Comparison of ENCODE assay signal across 8 mouse cellular contexts in genomic region chr12:70937571-70938384, GRCm38 (mm10). TPM values are rescaled to one million over a fixed set of nuclear protein-coding genes. Genes with fewer than 3 reads are reported as not detected.
DNase-seq lines count a peak whose midpoint lies in the region; ATAC-seq and TF ChIP-seq lines count a peak whose summit lies in the region.

TSS of gene Actr10 (plus strand) at chr12:70937857.

- DNase-seq in WW6 (ENCODE audit: low read depth, low spot score) = peak; percentile 62
- peak; percentile 91 to 94 for DNase-seq in cerebellum, postnatal 4 days (ENCODE audit: low spot score in 2 of 2)
- peak; percentile 96 for DNase-seq in gastrocnemius, adult 2 months
- DNase-seq in hindbrain, postnatal 0 days (ENCODE audit: low spot score) = peak; percentile 96
- DNase-seq in left cerebral cortex, adult 2 months (ENCODE audit: extremely low spot score in 1 of 2, low spot score in 2 of 2) = peak; percentile 92 to 93
- DNase-seq in right cerebral cortex, adult 2 months (ENCODE audit: low spot score in 2 of 2) = peak; percentile 90 to 91
- DNase-seq in urinary bladder, postnatal 14 days (ENCODE audit: low spot score) = peak; percentile 91

- H3K27me3 ChIP-seq in hindbrain, postnatal 0 days (ENCODE audit: insufficient read depth, low read length) = no peaks in the 10 kb centered on the region

- H3K4me1 ChIP-seq in hindbrain, postnatal 0 days (ENCODE audit: insufficient read depth, low read length) = no peaks in the 10 kb centered on the region

- H3K4me3 ChIP-seq in gastrocnemius, adult 2 months = peak within 1 kb of the TSS; percentile 85
- H3K4me3 ChIP-seq in hindbrain, postnatal 0 days (ENCODE audit: low read length) = peak within 1 kb of the TSS; percentile 82
- peak within 1 kb of the TSS; percentile 71 for H3K4me3 ChIP-seq in left cerebral cortex, adult 2 months

- under 1% methylated on average over 59 of the region's 59 CpGs for WGBS in hindbrain, postnatal 0 days

- intact Hi-C loops in gastrocnemius, adult 2 months (cut with DNase I) = loop anchor here (1.0 to 2.0 kb wide), 2 partner anchors 29 to 199 kb away; partner anchors contain the start of genes 2700049A03Rik and Timm9
- intact Hi-C loops in left cerebral cortex, adult 2 months (cut with DNase I) = no loop called here

- no peak for TF ChIP-seq CTCF in gastrocnemius, adult 2 months (IDR thresholded peaks at IDR 0.05)
- no peak for TF ChIP-seq CTCF in hindbrain, postnatal 0 days (IDR thresholded peaks at IDR 0.05; ENCODE audit: low read depth)
- TF ChIP-seq CTCF in left cerebral cortex, adult 2 months (IDR thresholded peaks at IDR 0.05) = no peak

- peak within 1 kb of the TSS; percentile 59 for H3K4me2 ChIP-seq in hindbrain, postnatal 0 days (ENCODE audit: low read depth, low read length)

- peak within 1 kb of the TSS; percentile 96 for H3K27ac ChIP-seq in gastrocnemius, adult 2 months
- peak within 1 kb of the TSS; percentile 87 for H3K27ac ChIP-seq in hindbrain, postnatal 0 days
- H3K27ac ChIP-seq in left cerebral cortex, adult 2 months = peak within 1 kb of the TSS; percentile 93

- peak; percentile 98 for ATAC-seq in hindbrain, postnatal 0 days
- ATAC-seq in megakaryocyte, adult 5-6 weeks (ENCODE audit: poor library complexity, severe bottlenecking) = peak; percentile 100

- H3K9me3 ChIP-seq in hindbrain, postnatal 0 days (ENCODE audit: low read length) = no peaks in the 10 kb centered on the region

- peaks cover 6% of the 10 kb centered on the region for H3K36me3 ChIP-seq in hindbrain, postnatal 0 days (ENCODE audit: insufficient read depth, low read length)

- peak within 1 kb of the TSS; percentile 85 for H3K9ac ChIP-seq in hindbrain, postnatal 0 days (replicated peaks; ENCODE audit: low read length)

RNA-seq across cellular contexts. Expression of gene Actr10, which starts in this region (rescaled TPM):
- total RNA-seq in gastrocnemius, adult 2 months (2021) = 10 to 100 TPM; 84.5 to 94.2 TPM
- total RNA-seq in hindbrain, postnatal 0 days (2014; rRNA removed) = 111 and 123 TPM in 2 replicates
- 173 and 176 TPM in 2 replicates for polyA plus RNA-seq in hindbrain, postnatal 0 days (2015; fragmentation: Nextera tagmentation; extraction: Ambion mirVana)
- total RNA-seq in left cerebral cortex, adult 2 months (2021) = 100 to 1,000 TPM; 138 to 163 TPM
- 109 and 153 TPM in 2 replicates for total RNA-seq in megakaryocyte, adult 5-6 weeks (2015)
- 54.0 and 81.4 TPM in 2 replicates for total RNA-seq in megakaryocyte, adult 5-6 weeks (2017)

Comparison
In these comparisons a context has a peak if more than half of its experiments do, and no peak if none do; other contexts are left out.
1. Peak in every context shown above with its lines: DNase-seq, ATAC-seq, H3K4me3 ChIP-seq and H3K27ac ChIP-seq.